Mouse (Mus musculus) G1E (cell line): Measurements from ENCODE around the gene Plpp3.

Experiments
- CTCF ChIP-seq: IDR thresholded peaks from 2 replicates; pipeline ENCODE4 v1.5.1; 2012; ENCODE audit warnings: low read depth, low read length, inconsistent platforms, mixed read lengths
- GATA1 ChIP-seq: IDR thresholded peaks from 2 replicates; pipeline ENCODE4 v1.6.1; 2012; ENCODE audit warnings: borderline replicate concordance, low read length, inconsistent platforms, mixed read lengths
- GATA2 ChIP-seq: IDR thresholded peaks from 2 replicates; pipeline ENCODE4 v1.6.1; 2012; ENCODE audit warnings: low read depth, low read length, inconsistent platforms, borderline replicate concordance
- POLR2AphosphoS5 ChIP-seq: IDR thresholded peaks from 2 replicates; pipeline ENCODE4 v1.6.1; 2012; ENCODE audit warnings: low read depth, low read length, inconsistent platforms; ENCODE audit not compliant: insufficient replicate concordance
- TAL1 ChIP-seq: conservative IDR thresholded peaks from 2 replicates; pipeline ENCODE4 v1.6.1; 2012; ENCODE audit warnings: low read depth, low read length, inconsistent platforms, mixed read lengths

DNA sequence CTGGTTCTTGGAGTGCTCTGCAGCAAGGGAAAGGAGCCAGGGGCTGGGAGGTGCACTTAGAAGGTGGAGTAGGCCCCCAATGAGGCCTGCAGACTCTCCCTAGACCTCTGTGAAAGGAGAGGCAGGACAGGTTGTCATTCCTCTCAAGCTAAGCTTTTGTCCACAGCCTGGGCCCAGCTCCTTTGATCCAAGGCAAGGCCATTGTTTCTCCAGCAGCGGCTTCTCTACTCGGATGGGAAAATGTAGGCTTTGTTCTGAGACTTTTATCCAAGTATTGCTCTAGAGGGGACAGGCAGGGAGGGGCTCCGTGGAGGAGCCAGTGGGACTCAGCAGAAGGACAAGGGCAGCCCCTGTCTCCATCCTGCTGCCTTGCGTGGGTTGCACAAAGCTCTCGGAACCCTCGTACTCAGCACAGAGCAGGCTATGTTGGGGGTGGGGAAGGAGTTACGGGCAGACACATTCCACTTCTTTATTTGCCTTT, 124.6 kb downstream of the Plpp3 start:
- TF ChIP-seq CTCF (no peak), GATA1 (no peak), POLR2AphosphoS5 (no peak), TAL1 (no peak), GATA2 (no peak)
